Mouse (Mus musculus) small intestine, adult 2 months (tissue): Measurements from ENCODE around the gene Pla1a. TPM values are rescaled to one million over a fixed set of nuclear protein-coding genes. Genes with fewer than 3 reads are reported as not detected.

ENCODE experiments used
- H3K27ac ChIP-seq: fragments of 200-500 bp; 2 replicates; pipeline ENCODE4 v1.5.1; 2012; ENCODE audit warnings: low read depth, low read length, control low read depth, inconsistent platforms; ENCODE audit not compliant: insufficient read depth
- H3K27me3 ChIP-seq: fragments of 200-500 bp; 2 replicates; pipeline ENCODE4 v1.6.1; 2012; ENCODE audit warnings: mild to moderate bottlenecking, moderate library complexity, low read length, inconsistent platforms; ENCODE audit not compliant: control insufficient read depth, insufficient read depth
- H3K36me3 ChIP-seq: fragments of 200-500 bp; 2 replicates; pipeline ENCODE4 v1.6.1; 2012; ENCODE audit warnings: mild to moderate bottlenecking, low read length, control low read depth, inconsistent platforms; ENCODE audit not compliant: control insufficient read depth, insufficient read depth
- H3K4me1 ChIP-seq: fragments of 200-500 bp; 2 replicates; pipeline ENCODE4 v1.6.1; 2012; ENCODE audit warnings: low read length, inconsistent platforms, mixed read lengths; ENCODE audit not compliant: control insufficient read depth, insufficient read depth, insufficient read length
- H3K4me3 ChIP-seq: fragments of 200-500 bp; 2 replicates; pipeline ENCODE4 v1.5.1; 2012; ENCODE audit warnings: low read depth, mild to moderate bottlenecking, control low read depth, inconsistent platforms, low read length, moderate library complexity
- CTCF ChIP-seq: fragments of 200-500 bp; IDR thresholded peaks from 2 replicates; pipeline ENCODE4 v1.5.1; 2012; ENCODE audit warnings: low read depth, mild to moderate bottlenecking, control low read depth, inconsistent platforms, low read length, moderate library complexity, mixed read lengths; ENCODE audit not compliant: insufficient replicate concordance, insufficient read length; ENCODE audit errors: extremely low read depth
- POLR2A ChIP-seq: fragments of 200-500 bp; IDR thresholded peaks from 2 replicates; pipeline ENCODE4 v1.6.1; 2012; ENCODE audit warnings: low read depth, mild to moderate bottlenecking, control low read depth, inconsistent platforms, low read length, moderate library complexity
- WGBS: fragments of 180-500 bp; shearing (Covaris S2); methylation state at CpG from one replicate; pipeline ENCODE4 v1.1.7; 2018; 5-methylcytosine and 5-hydroxymethylcytosine counted together
- polyA plus RNA-seq: library from polyadenylated mRNA; depleted of rRNA; stranded (reverse); fragments of >200 nt; gene quantifications from 2 replicates; pipeline ENCODE4 v1.2.3, GENCODE M21; 2012

Gene Pla1a
- polyA plus RNA-seq, 1 experiment = 0.86 TPM

DNA sequence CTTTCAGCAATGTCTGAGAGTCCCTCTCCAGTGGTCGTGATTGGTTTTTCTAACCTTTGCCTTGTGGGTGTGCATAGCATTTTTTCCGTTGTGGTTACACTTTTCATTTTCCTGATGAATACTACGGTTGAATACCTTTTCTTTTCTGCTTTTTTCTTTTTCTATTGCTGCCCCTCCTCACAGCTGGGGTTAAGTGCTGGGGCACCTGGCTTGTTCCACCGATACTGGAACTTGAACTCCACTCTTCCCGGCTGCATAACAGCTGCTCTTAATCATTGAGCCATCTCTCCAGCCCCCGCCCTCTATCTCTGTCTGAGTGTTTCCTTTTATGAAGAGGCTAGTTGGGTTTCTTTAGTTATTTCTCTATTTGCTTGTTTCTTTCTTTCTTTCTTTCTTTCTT lies 53.9 kb downstream of the Pla1a start:
- Histone ChIP-seq H3K27me3 (no peaks in the 10 kb centered on the region), H3K4me3 (no peak overlapping the region), H3K4me1 (peaks cover 8% of the 10 kb centered on the region; the same call in 1 of the 2 replicates), H3K36me3 (no peaks in the 10 kb centered on the region), H3K27ac (no peak overlapping the region)
- 16% methylated on average over 6 of the region's 6 CpGs for WGBS
- no peak for TF ChIP-seq POLR2A
- TF ChIP-seq CTCF = no peak

DNA sequence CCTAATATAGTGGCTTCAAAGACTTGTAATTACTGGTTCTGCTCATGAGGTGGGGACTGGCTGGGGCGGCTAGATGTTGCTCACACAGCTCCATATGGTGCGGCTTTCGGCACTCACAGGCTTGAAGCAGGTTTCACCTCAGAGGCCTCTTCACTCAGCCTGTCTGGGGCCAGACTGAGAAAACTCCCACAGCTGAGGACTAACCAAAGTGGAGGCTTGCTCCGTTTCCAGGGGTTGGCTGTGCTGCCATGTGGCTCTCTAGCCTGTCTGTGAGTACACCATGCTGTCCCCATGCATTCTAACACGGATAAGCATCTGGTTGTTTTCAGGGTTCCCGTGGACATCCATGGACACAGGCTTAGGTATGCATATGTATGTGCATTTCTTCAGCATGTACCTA lies 54.4 kb downstream of the Pla1a start:
- Histone ChIP-seq H3K27ac (no peak overlapping the region), H3K4me3 (no peak overlapping the region), H3K4me1 (peaks cover 8% of the 10 kb centered on the region; the same call in 1 of the 2 replicates), H3K27me3 (no peaks in the 10 kb centered on the region), H3K36me3 (no peaks in the 10 kb centered on the region)
- 90% methylated on average over 6 of the region's 6 CpGs for WGBS
- TF ChIP-seq CTCF (no peak), POLR2A (no peak)

DNA sequence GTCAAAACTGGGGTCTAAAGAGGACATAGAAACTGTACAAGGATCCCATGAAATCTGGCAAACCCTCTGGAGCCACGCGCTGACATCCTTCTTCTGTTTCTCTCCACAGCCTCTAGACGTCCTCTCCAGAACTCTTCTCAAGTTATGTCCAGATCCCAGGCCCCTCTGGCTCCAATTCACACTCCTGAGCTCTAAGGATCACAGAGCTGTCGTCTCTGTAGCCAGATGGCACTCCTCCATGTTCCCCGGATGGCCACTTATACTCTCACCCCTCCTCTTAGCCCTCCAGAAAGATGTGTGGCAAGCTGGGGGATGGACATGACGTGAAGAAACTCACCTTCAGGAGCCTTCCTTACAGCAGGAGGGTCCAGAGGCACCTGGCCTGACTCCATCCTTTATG lies 55.4 kb downstream of the Pla1a start:
- H3K4me3 ChIP-seq = no peak overlapping the region
- no peaks in the 10 kb centered on the region for H3K36me3 ChIP-seq
- no peaks in the 10 kb centered on the region for H3K27me3 ChIP-seq
- no peak overlapping the region for H3K27ac ChIP-seq
- H3K4me1 ChIP-seq = peaks cover 8% of the 10 kb centered on the region; the same call in 1 of the 2 replicates
- WGBS = 88% methylated on average over 6 of the region's 6 CpGs
- no peak for TF ChIP-seq CTCF
- TF ChIP-seq POLR2A = no peak

DNA sequence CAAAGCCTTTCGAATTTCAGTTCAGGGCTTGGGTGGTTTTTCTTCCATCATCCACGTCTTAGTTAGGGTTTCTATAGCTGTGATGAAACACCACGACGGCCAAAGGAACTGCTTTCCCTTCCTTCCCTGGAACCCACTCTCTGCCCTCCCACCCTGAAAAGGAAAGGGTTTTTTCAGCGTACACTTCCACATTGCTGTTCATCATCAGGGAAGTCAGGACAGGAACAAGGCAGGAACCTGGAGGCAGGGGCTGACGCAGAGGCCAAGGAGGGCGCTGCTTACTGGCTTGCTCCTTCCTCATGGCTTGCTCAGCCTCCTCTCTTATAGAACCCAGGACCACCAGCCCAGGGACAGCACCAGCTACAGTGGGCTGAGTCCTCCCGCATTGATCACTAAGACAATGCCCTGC lies 56.1 kb downstream of the Pla1a start:
- Histone ChIP-seq H3K4me3 (peak overlapping the region; percentile 61), H3K27me3 (no peaks in the 10 kb centered on the region), H3K27ac (no peak overlapping the region), H3K4me1 (peaks cover 8% of the 10 kb centered on the region; the same call in 1 of the 2 replicates), H3K36me3 (no peaks in the 10 kb centered on the region)
- no peak for TF ChIP-seq CTCF
- TF ChIP-seq POLR2A = no peak
- 32% methylated on average over 8 of the region's 8 CpGs for WGBS

DNA sequence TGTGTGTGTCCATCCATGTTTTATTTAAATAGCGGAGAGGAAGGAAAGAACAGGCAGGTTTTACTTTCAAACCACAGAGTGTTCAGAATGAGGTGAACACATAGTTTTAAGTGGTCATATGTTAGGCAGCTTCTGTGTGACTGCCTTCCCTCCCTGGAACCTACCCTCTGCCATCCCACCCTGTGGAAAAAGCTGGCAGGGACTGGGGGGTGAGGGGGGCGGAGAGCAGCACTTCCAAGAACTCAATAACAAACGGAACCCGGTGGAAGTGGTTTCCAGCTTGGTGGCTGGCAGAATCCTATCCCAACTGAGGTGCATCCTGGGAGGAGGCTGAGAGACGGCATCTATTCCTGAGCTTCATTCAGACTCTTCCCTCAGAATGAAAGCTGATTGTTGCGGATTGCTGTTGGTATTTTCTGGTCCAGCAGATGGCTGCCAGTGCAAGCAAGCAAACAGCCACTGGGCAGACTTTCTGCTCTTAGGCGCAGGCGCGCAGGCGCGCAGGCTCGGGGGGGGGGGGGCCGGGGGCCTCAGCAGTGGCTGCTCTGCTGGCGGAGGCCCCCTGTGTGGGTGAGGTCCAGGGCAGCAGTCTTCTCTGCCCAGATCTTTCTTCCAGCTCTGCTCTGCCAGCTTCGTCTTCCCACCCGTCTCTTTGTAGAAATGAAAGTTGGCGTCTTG lies 56.6 kb downstream of the Pla1a start:
- Histone ChIP-seq H3K27me3 (no peaks in the 10 kb centered on the region), H3K4me1 (peaks cover 8% of the 10 kb centered on the region; the same call in 1 of the 2 replicates), H3K36me3 (no peaks in the 10 kb centered on the region), H3K4me3 (peak overlapping the region; percentile 61), H3K27ac (no peak overlapping the region)
- 30% methylated on average over 17 of the region's 17 CpGs for WGBS
- TF ChIP-seq CTCF = peak; percentile 46; the same call in 1 of the 2 replicates
- no peak for TF ChIP-seq POLR2A

DNA sequence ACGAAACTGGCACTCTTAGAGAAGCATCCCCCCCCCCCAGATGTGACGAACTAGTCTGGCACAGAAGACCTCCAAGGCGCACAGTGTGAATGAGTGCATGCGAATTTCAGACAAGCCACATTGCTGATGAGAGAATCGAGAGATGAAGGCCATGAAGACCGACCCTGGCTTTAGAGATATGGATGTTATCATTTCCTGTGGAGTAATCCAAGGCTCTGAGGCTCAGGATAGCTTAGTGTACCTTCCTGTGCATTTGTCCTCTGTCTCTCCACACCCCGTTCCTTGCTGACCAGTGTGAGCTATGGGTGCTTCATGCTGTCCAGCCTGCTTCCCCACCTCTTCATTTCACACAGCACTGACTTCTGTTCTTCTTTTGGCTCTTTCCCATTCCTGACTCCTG lies 57.8 kb downstream of the Pla1a start:
- Histone ChIP-seq H3K27ac (no peak overlapping the region), H3K4me1 (peaks cover 8% of the 10 kb centered on the region; the same call in 1 of the 2 replicates), H3K36me3 (no peaks in the 10 kb centered on the region), H3K27me3 (no peaks in the 10 kb centered on the region), H3K4me3 (no peak overlapping the region)
- TF ChIP-seq CTCF (no peak), POLR2A (no peak)
- WGBS = 73% methylated on average over 7 of the region's 7 CpGs

DNA sequence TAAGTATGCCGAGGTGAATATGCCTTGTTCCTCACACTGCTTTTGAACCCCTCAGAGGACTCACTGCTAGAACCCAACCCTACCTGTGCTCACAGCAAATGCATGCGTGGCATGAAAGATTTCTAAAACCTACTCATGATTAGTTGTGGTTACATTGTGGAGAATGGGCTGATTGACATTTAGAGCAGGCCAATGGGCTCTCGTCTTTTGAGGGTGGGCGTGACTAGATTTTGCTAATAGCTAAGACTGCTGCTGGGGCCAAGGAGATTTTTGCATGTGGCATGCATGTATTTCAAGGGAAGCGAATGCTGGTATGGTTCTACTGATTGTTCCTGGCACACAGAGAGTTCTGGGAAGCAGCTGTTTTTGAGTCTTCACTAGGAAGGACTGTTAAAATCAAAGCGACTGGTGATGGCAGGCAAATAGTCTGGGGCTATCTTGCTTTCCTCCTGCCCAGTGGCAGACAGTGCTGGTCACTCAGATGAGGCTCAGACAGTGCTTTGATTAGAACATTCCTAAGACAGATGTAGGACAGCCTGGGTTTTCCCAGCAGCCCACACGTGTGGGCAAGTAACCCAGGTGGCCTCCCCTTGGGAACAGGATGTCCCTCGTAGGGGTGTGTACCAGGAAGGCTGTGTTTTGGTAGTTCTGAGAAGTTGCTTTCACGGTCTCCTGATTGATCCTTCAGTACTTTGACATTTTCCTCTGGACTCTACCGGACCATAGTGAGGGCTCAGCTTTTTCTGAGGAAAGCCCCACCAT lies 58.4 kb downstream of the Pla1a start:
- Histone ChIP-seq H3K4me1 (peaks cover 8% of the 10 kb centered on the region; the same call in 1 of the 2 replicates), H3K27ac (no peak overlapping the region), H3K4me3 (no peak overlapping the region), H3K36me3 (no peaks in the 10 kb centered on the region), H3K27me3 (no peaks in the 10 kb centered on the region)
- 74% methylated on average over 10 of the region's 10 CpGs for WGBS
- TF ChIP-seq CTCF (no peak), POLR2A (no peak)
